Mouse (Mus musculus): ENCODE measurements at regions not wholly inside any gene's neighbourhood (a gene's known extent, or its start where the extent isn't known, plus 50 kb on each side); places are given as distances from the start of the nearest gene placed in this dataset.
"Not testable (repeated sequence)": the region's sequence is repeated elsewhere in the genome, so short reads cannot be mapped to it uniquely, and the experiment has no call there.

DNA sequence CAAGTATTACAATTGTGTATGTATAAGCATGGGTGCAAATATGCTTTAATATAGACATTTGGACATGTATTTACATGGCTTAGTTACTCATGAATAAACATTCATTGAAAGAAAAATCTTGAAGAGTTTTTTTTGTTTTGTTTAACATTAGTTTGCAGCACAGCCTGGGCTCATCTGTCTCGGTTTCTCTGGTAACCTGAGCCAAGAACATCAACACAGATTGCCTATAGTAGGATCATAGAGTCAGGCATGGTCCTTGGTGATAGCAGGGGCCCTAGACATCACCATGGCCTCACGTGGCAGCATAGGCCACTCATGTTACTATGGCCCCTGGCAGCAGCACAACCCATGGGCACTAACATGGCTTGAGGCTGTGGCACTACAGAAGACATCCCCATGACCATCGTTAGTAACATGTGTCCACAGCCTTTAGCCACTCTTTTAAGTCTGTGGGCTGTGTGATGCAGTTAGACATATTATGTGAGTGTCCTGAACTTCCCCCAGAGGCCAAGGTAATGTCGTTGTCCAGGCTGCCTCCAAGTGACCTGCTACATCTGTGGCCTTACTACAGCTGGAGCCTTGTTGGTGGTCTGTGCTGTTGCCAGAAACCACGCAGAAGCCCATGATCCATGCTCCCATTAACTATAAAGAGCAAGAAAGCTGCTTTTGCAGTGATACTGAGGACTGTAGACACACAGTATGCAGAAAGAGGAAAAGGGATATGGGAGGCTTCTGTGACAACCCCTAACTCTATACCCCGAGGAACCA lies 499.9 kb upstream of the Mdga2 start:
- Histone ChIP-seq H3K9me3 (no peaks in the 10 kb centered on the region), H3K4me1 (replicated peaks) (no peaks in the 10 kb centered on the region), H3K36me3 (no peaks in the 10 kb centered on the region), H3K9ac (no peak overlapping the region), H3K4me3 (replicated peaks) (no peak overlapping the region), H3K27ac (0 out of 2 replicates have a peak overlapping the region, but pooled peaks have one; percentile 0), H3K27me3 (replicated peaks) (no peaks in the 10 kb centered on the region), H3K4me2 (replicated peaks) (no peak overlapping the region)
- WGBS, result 61% methylated on average over 6 of the region's 6 CpGs
- peak; percentile 55 for ATAC-seq

DNA sequence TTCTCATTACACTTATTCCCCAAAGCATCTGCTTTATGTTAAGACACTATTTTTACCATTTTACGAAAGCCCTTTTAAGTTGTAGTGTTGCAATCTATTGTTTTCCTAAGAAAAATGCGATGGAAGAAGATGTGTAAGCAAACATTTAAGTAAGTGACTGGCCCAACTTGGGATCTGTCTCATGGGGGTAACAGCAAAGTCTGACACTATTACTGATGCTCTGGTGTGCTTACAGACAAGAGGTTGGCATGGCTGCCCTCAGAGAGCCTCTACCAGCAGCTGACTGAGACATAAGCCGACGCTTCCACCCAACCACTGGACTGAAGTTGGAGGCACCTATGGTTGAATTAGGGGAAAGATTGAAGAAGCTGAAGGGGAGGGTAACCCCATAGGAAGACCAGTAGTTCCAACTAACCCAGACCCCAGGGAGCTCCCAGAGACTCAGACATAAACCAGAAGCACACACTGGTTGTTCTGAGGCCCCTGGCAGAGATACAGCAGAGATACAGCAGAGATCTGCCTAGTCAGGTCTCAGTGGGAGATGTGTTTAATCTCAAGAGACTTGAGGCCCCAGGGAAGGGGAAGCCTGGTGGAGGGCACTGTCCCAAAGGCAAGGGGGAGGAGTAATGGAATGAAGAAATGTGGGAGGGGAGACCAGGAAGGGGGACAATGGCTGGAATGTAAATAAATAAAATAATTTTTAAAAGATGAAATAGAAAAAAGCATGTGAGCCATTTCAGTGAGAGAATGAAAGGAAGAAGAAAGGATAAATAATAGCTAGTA lies 499.0 kb upstream of the Mdga2 start:
- Histone ChIP-seq H3K4me2 (replicated peaks) (no peak overlapping the region), H3K27me3 (replicated peaks) (no peaks in the 10 kb centered on the region), H3K27ac (peak overlapping the region; percentile 40), H3K36me3 (no peaks in the 10 kb centered on the region), H3K4me3 (replicated peaks) (no peak overlapping the region), H3K9me3 (no peaks in the 10 kb centered on the region), H3K9ac (no peak overlapping the region), H3K4me1 (replicated peaks) (no peaks in the 10 kb centered on the region)
- 54% methylated on average over 4 of the region's 4 CpGs for WGBS
- 0 out of 2 replicates have a peak, but pooled peaks have one; percentile 66 for ATAC-seq

DNA sequence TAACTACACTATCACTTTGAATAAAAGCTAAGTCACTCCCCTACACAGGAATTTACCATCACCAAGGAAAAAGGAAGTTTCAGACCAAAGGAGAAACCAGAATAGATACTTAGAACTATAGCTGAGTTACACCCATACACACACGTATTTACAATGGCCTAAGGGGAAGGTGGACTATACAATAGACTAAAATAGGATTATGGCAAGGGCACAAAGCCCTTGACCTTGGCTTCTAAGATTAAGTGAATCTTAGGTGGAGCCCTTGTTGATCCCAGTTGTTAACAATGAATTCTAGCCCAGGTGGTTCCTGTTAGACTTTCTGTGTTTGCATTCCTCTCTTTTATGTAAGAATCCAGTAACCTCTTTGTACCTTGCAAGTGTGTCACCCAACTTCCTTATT lies 490.0 kb upstream of the Mdga2 start:
- not testable (repeated sequence) for ATAC-seq
- 91% methylated on average over 1 of the region's 1 CpGs for WGBS

More for the DNA sequence above, 490.0 kb upstream of the Mdga2 start:
- H3K27me3 ChIP-seq (replicated peaks); H3K27ac ChIP-seq; H3K36me3 ChIP-seq; H3K4me2 ChIP-seq (replicated peaks); H3K4me1 ChIP-seq (replicated peaks); H3K9ac ChIP-seq; H3K4me3 ChIP-seq (replicated peaks); H3K9me3 ChIP-seq: not testable (repeated sequence)

Data from intestine, embryonic 15.5 days (tissue).